Mouse (Mus musculus) MEL (cell line): Measurements from ENCODE around the gene Il3. TPM values are rescaled to one million over a fixed set of nuclear protein-coding genes. Genes with fewer than 3 reads are reported as not detected.
A peak's percentile ranks its signal among the peaks of the same experiment; 100 is the strongest.

Experiments
- DNase-seq: peaks from one replicate; pipeline ENCODE4 v3.0.0; 2011; ENCODE audit warnings: low read depth, low spot score
- H3K27ac ChIP-seq: 2 replicates; pipeline ENCODE4 v1.5.1; 2012; ENCODE audit warnings: low read depth, mild to moderate bottlenecking, control low read depth, low read length, moderate library complexity; ENCODE audit not compliant: control insufficient read depth
- H3K27me3 ChIP-seq, 2 experiments: fragments of 150-350 bp in 1 of 2; sonication (generic) in 1 of 2; 2 replicates each; pipeline ENCODE4 v1.6.1; 2012; ENCODE audit warnings: low read length in 2 of 2, mild to moderate bottlenecking in 2 of 2, improper control_type of control experiment in 1 of 2, moderate library complexity in 1 of 2; ENCODE audit not compliant: insufficient read depth in 2 of 2, control insufficient read depth in 1 of 2
- H3K36me3 ChIP-seq, 2 experiments: 2 replicates each; pipeline ENCODE4 v1.6.1; 2012 to 2014; ENCODE audit warnings: low read length in 2 of 2, improper control_type of control experiment in 1 of 2, inconsistent platforms in 1 of 2, mild to moderate bottlenecking in 1 of 2; ENCODE audit not compliant: insufficient read depth in 2 of 2, control insufficient read depth in 1 of 2
- H3K4me1 ChIP-seq, 2 experiments: fragments of 150-350 bp in 1 of 2; sonication (generic) in 1 of 2; 2 replicates each; pipeline ENCODE4 v1.6.1; 2012; ENCODE audit warnings: low read length in 2 of 2, improper control_type of control experiment in 1 of 2, mild to moderate bottlenecking in 1 of 2; ENCODE audit not compliant: insufficient read depth in 2 of 2, control insufficient read depth in 1 of 2
- H3K4me3 ChIP-seq, 2 experiments: fragments of 150-350 bp in 1 of 2; sonication (generic) in 1 of 2; 2 replicates each; pipeline ENCODE4 v1.5.1; 2012; ENCODE audit warnings: low read depth in 2 of 2, low read length in 2 of 2, mild to moderate bottlenecking in 2 of 2, moderate library complexity in 2 of 2, control low read depth in 1 of 2, improper control_type of control experiment in 1 of 2; ENCODE audit not compliant: control insufficient read depth in 1 of 2, insufficient read depth in 1 of 2
- H3K79me2 ChIP-seq: 2 replicates; pipeline ENCODE4 v1.6.1; 2012; ENCODE audit warnings: mild to moderate bottlenecking, low read length, moderate library complexity; ENCODE audit not compliant: control insufficient read depth, poor library complexity, insufficient read depth
- H3K9ac ChIP-seq: 2 replicates; pipeline ENCODE4 v1.6.1; 2012; ENCODE audit warnings: low read depth, mild to moderate bottlenecking, control low read depth, low read length, moderate library complexity; ENCODE audit not compliant: control insufficient read depth, poor library complexity, severe bottlenecking
- H3K9me3 ChIP-seq: fragments of 150-350 bp; sonication (generic); replicated peaks from 2 replicates; pipeline ENCODE4 v1.6.1; 2012; ENCODE audit warnings: mild to moderate bottlenecking, low read length, improper control_type of control experiment, moderate library complexity; ENCODE audit not compliant: insufficient read depth
- BHLHE40 ChIP-seq: IDR thresholded peaks from 2 replicates; pipeline ENCODE4 v1.6.1; 2012; ENCODE audit warnings: low read depth, mild to moderate bottlenecking, inconsistent platforms, low read length, improper control_type of control experiment, borderline replicate concordance
- CHD1 ChIP-seq: IDR thresholded peaks from 2 replicates; pipeline ENCODE4 v1.6.1; 2012; ENCODE audit warnings: low read depth, mild to moderate bottlenecking, inconsistent platforms, low read length, improper control_type of control experiment
- CHD2 ChIP-seq: IDR thresholded peaks from 2 replicates; pipeline ENCODE4 v1.6.1; 2011; ENCODE audit warnings: low read length, improper control_type of control experiment
- CTCF ChIP-seq, 3 experiments: IDR thresholded peaks in 2 of 3; conservative IDR thresholded peaks in 1 of 3; 2 replicates each; pipeline ENCODE4 v1.5.1; 2011 to 2012; ENCODE audit warnings: low read length in 3 of 3, low read depth in 2 of 3, mild to moderate bottlenecking in 2 of 3, improper control_type of control experiment in 1 of 3, inconsistent platforms in 1 of 3, mixed read lengths in 1 of 3, moderate library complexity in 1 of 3; ENCODE audit not compliant: control insufficient read depth in 1 of 3, insufficient read depth in 1 of 3, poor library complexity in 1 of 3, severe bottlenecking in 1 of 3
- E2F4 ChIP-seq: IDR thresholded peaks from 2 replicates; pipeline ENCODE4 v1.6.1; 2011; ENCODE audit warnings: low read depth, low read length, improper control_type of control experiment, borderline replicate concordance
- ELF1 ChIP-seq: IDR thresholded peaks from 2 replicates; pipeline ENCODE4 v1.6.1; 2014; ENCODE audit warnings: low read depth, mild to moderate bottlenecking, inconsistent platforms, low read length, improper control_type of control experiment, moderate library complexity
- EP300 ChIP-seq, 2 experiments: IDR thresholded peaks; 2 replicates each; pipeline ENCODE4 v1.6.1; 2011; ENCODE audit warnings: improper control_type of control experiment in 2 of 2, low read length in 2 of 2, low read depth in 1 of 2, mild to moderate bottlenecking in 1 of 2
- ETS1 ChIP-seq: IDR thresholded peaks from 2 replicates; pipeline ENCODE4 v1.6.1; 2012; ENCODE audit warnings: low read depth, mild to moderate bottlenecking, inconsistent platforms, low read length, improper control_type of control experiment, moderate library complexity
- GATA1 ChIP-seq: IDR thresholded peaks from 2 replicates; pipeline ENCODE4 v1.6.1; 2011; ENCODE audit warnings: low read depth, low read length, improper control_type of control experiment
- HCFC1 ChIP-seq: IDR thresholded peaks from 2 replicates; pipeline ENCODE4 v1.6.1; 2012; ENCODE audit warnings: low read depth, mild to moderate bottlenecking, inconsistent platforms, low read length, improper control_type of control experiment, moderate library complexity
- JUND ChIP-seq: IDR thresholded peaks from 2 replicates; pipeline ENCODE4 v1.6.1; 2011; ENCODE audit warnings: low read depth, mild to moderate bottlenecking, improper control_type of control experiment, low read length
- KAT2A ChIP-seq: conservative IDR thresholded peaks from 2 replicates; pipeline ENCODE4 v1.6.1; 2012; ENCODE audit warnings: low read depth, low read length, improper control_type of control experiment, inconsistent platforms
- MAFK ChIP-seq: IDR thresholded peaks from 2 replicates; pipeline ENCODE4 v1.6.1; 2011; ENCODE audit warnings: low read depth, mild to moderate bottlenecking, low read length, improper control_type of control experiment, borderline replicate concordance
- MAX ChIP-seq: IDR thresholded peaks from 2 replicates; pipeline ENCODE4 v1.6.1; 2011; ENCODE audit warnings: low read length, improper control_type of control experiment
- MAZ ChIP-seq: IDR thresholded peaks from 2 replicates; pipeline ENCODE4 v1.6.1; 2012; ENCODE audit warnings: low read depth, mild to moderate bottlenecking, inconsistent platforms, low read length, improper control_type of control experiment
- MEF2A ChIP-seq: IDR thresholded peaks from 2 replicates; pipeline ENCODE4 v1.6.1; 2014; ENCODE audit warnings: low read depth, mild to moderate bottlenecking, inconsistent platforms, low read length, improper control_type of control experiment; ENCODE audit not compliant: poor library complexity, insufficient replicate concordance, severe bottlenecking; ENCODE audit errors: extremely low read depth
- MXI1 ChIP-seq: IDR thresholded peaks from 2 replicates; pipeline ENCODE4 v1.6.1; 2011; ENCODE audit warnings: mild to moderate bottlenecking, low read depth, low read length, improper control_type of control experiment
- MYB ChIP-seq: IDR thresholded peaks from 2 replicates; pipeline ENCODE4 v1.6.1; 2011; ENCODE audit warnings: mild to moderate bottlenecking, low read depth, low read length, improper control_type of control experiment
- MYC ChIP-seq: IDR thresholded peaks from 2 replicates; pipeline ENCODE4 v1.6.1; 2011; ENCODE audit warnings: low read depth, mild to moderate bottlenecking, low read length, improper control_type of control experiment, moderate library complexity
- NRF1 ChIP-seq: IDR thresholded peaks from 2 replicates; pipeline ENCODE4 v1.6.1; 2014; ENCODE audit warnings: low read depth, mild to moderate bottlenecking, inconsistent platforms, low read length, improper control_type of control experiment, moderate library complexity; ENCODE audit not compliant: poor library complexity, insufficient read depth, severe bottlenecking
- POLR2A ChIP-seq, 2 experiments: IDR thresholded peaks; 2 replicates each; pipeline ENCODE4 v1.6.1; 2011 to 2012; ENCODE audit warnings: low read length in 2 of 2, mild to moderate bottlenecking in 2 of 2, control low read depth in 1 of 2, improper control_type of control experiment in 1 of 2, low read depth in 1 of 2, moderate library complexity in 1 of 2; ENCODE audit not compliant: control insufficient read depth in 1 of 2, insufficient read depth in 1 of 2, poor library complexity in 1 of 2
- POLR2AphosphoS2 ChIP-seq: IDR thresholded peaks from 2 replicates; pipeline ENCODE4 v1.6.1; 2011; ENCODE audit warnings: low read length, improper control_type of control experiment
- POLR2AphosphoS5 ChIP-seq: IDR thresholded peaks from 2 replicates; pipeline ENCODE4 v1.6.1; 2012; ENCODE audit warnings: low read depth, borderline replicate concordance, mild to moderate bottlenecking, inconsistent platforms, low read length, moderate library complexity, mixed read lengths
- RAD21 ChIP-seq: IDR thresholded peaks from 2 replicates; pipeline ENCODE4 v1.6.1; 2011; ENCODE audit warnings: mild to moderate bottlenecking, low read depth, low read length, improper control_type of control experiment
- RCOR1 ChIP-seq: IDR thresholded peaks from 2 replicates; pipeline ENCODE4 v1.6.1; 2012; ENCODE audit warnings: low read depth, mild to moderate bottlenecking, inconsistent platforms, low read length, improper control_type of control experiment
- SIN3A ChIP-seq: IDR thresholded peaks from 2 replicates; pipeline ENCODE4 v1.6.1; 2012; ENCODE audit warnings: low read length, improper control_type of control experiment, inconsistent platforms
- SMC3 ChIP-seq: IDR thresholded peaks from 2 replicates; pipeline ENCODE4 v1.6.1; 2011; ENCODE audit warnings: low read depth, low read length, improper control_type of control experiment
- TAL1 ChIP-seq: IDR thresholded peaks from 2 replicates; pipeline ENCODE4 v1.6.1; 2012; ENCODE audit warnings: mild to moderate bottlenecking, inconsistent platforms, low read length, moderate library complexity, mixed read lengths
- TBP ChIP-seq: IDR thresholded peaks from 2 replicates; pipeline ENCODE4 v1.8.0; 2011; ENCODE audit warnings: low read depth, low read length, improper control_type of control experiment
- TCF12 ChIP-seq: IDR thresholded peaks from 2 replicates; pipeline ENCODE4 v1.6.1; 2014; ENCODE audit warnings: low read depth, mild to moderate bottlenecking, inconsistent platforms, low read length, improper control_type of control experiment, moderate library complexity
- UBTF ChIP-seq: IDR thresholded peaks from 2 replicates; pipeline ENCODE4 v1.6.1; 2012; ENCODE audit warnings: low read depth, mild to moderate bottlenecking, inconsistent platforms, low read length, improper control_type of control experiment, moderate library complexity, borderline replicate concordance; ENCODE audit not compliant: insufficient read depth
- USF1 ChIP-seq: IDR thresholded peaks from 2 replicates; pipeline ENCODE4 v1.6.1; 2014; ENCODE audit warnings: low read depth, mild to moderate bottlenecking, inconsistent platforms, low read length, improper control_type of control experiment, moderate library complexity
- USF2 ChIP-seq, 2 experiments: IDR thresholded peaks; 2 replicates each; pipeline ENCODE4 v1.6.1; 2011 to 2012; ENCODE audit warnings: improper control_type of control experiment in 2 of 2, low read length in 2 of 2, borderline replicate concordance in 1 of 2, inconsistent platforms in 1 of 2, low read depth in 1 of 2, mild to moderate bottlenecking in 1 of 2; ENCODE audit not compliant: insufficient read depth in 1 of 2
- ZC3H11A ChIP-seq: IDR thresholded peaks from 2 replicates; pipeline ENCODE4 v1.6.1; 2012; ENCODE audit warnings: low read depth, mild to moderate bottlenecking, inconsistent platforms, low read length, improper control_type of control experiment
- ZKSCAN1 ChIP-seq: IDR thresholded peaks from 2 replicates; pipeline ENCODE4 v1.6.1; 2012; ENCODE audit warnings: low read depth, mild to moderate bottlenecking, inconsistent platforms, low read length, improper control_type of control experiment, moderate library complexity
- ZMIZ1 ChIP-seq: IDR thresholded peaks from 2 replicates; pipeline ENCODE4 v1.6.1; 2012; ENCODE audit warnings: low read depth, mild to moderate bottlenecking, inconsistent platforms, low read length, improper control_type of control experiment, moderate library complexity
- ZNF384 ChIP-seq: IDR thresholded peaks from 2 replicates; pipeline ENCODE4 v1.6.1; 2012; ENCODE audit warnings: low read depth, mild to moderate bottlenecking, inconsistent platforms, low read length, improper control_type of control experiment
- polyA plus RNA-seq, 2 experiments: library from polyadenylated mRNA; stranded (reverse) in 1 of 2; unstranded in 1 of 2; fragments of >175 nt in 1 of 2; fragments of >200 nt in 1 of 2; gene quantifications; 2 replicates each; pipeline versions ENCODE4 v1.2.1 to v1.2.4; 2012; ENCODE audit warnings: low replicate concordance in 2 of 2, low read depth in 1 of 2; ENCODE audit not compliant: insufficient read length in 2 of 2, insufficient read depth in 1 of 2, missing spikeins in 1 of 2
- total RNA-seq: library from RNA; depleted of rRNA; stranded (reverse); fragments of 300-350 nt; gene quantifications from 2 replicates; pipeline ENCODE4 v1.2.3, GENCODE M21; 2012

Il3 gene
- total and polyA plus RNA-seq, 3 experiments, result not detected

- no peak overlapping the region for H3K9ac ChIP-seq
- H3K4me3 ChIP-seq, result no peak overlapping the region
- no peaks in the 10 kb centered on the region for H3K27me3 ChIP-seq
- no peaks in the 10 kb centered on the region for H3K79me2 ChIP-seq
- H3K27ac ChIP-seq, result no peak overlapping the region
- H3K4me1 ChIP-seq, result peaks cover 0 to 7% of the 10 kb centered on the region in 2 experiments; a peak in 2 of 4 replicates
- H3K9me3 ChIP-seq, result no peaks in the 10 kb centered on the region
- peak; percentile 92 for DNase-seq
- H3K36me3 ChIP-seq, result peaks cover 0 to 6% of the 10 kb centered on the region in 2 experiments; a peak in 1 of 4 replicates
- no peak for TF ChIP-seq ZNF384
- peak; percentile 89 for TF ChIP-seq GATA1
- peak; percentile 98 for TF ChIP-seq SMC3
- no peak for TF ChIP-seq BHLHE40
- TF ChIP-seq ZC3H11A, result peak; percentile 98
- TF ChIP-seq ZKSCAN1, result no peak
- peak; percentile 23 to 32; a peak in 1 of 4 replicates for TF ChIP-seq EP300 (IDR thresholded peaks at IDR 0.05; ENCODE audit: low read depth in 1 of 2, low read length in 2 of 2)
- peak; percentile 57 for TF ChIP-seq SIN3A
- no peak for TF ChIP-seq CHD1
- TF ChIP-seq ZMIZ1, result no peak
- TF ChIP-seq USF2 (IDR thresholded peaks at IDR 0.05; ENCODE audit: borderline replicate concordance in 1 of 2, insufficient read depth in 1 of 2, low read depth in 1 of 2, low read length in 2 of 2), result no peak
- no peak for TF ChIP-seq MYB
- no peak for TF ChIP-seq USF1
- no peak for TF ChIP-seq POLR2AphosphoS5
- TF ChIP-seq MYC, result no peak
- TF ChIP-seq POLR2A (IDR thresholded peaks at IDR 0.05; ENCODE audit: control insufficient read depth in 1 of 2, insufficient read depth in 1 of 2, low read depth in 1 of 2, low read length in 2 of 2, poor library complexity in 1 of 2), result no peak
- peak; percentile 67 to 97 (median 91) for TF ChIP-seq CTCF (IDR thresholded peaks at IDR 0.05 in 2 of 3, conservative IDR thresholded peaks at IDR 0.05 in 1 of 3; ENCODE audit: control insufficient read depth in 1 of 3, insufficient read depth in 1 of 3, low read depth in 2 of 3, low read length in 3 of 3, poor library complexity in 1 of 3, severe bottlenecking in 1 of 3)
- TF ChIP-seq KAT2A, result no peak
- TF ChIP-seq TAL1, result no peak
- no peak for TF ChIP-seq MAZ
- no peak for TF ChIP-seq TCF12
- TF ChIP-seq POLR2AphosphoS2, result no peak
- TF ChIP-seq MXI1, result no peak
- no peak for TF ChIP-seq ETS1
- TF ChIP-seq MAX, result no peak
- TF ChIP-seq E2F4, result no peak
- no peak for TF ChIP-seq MAFK
- TF ChIP-seq RCOR1, result no peak
- TF ChIP-seq NRF1, result no peak
- no peak for TF ChIP-seq CHD2
- TF ChIP-seq UBTF, result no peak
- TF ChIP-seq JUND, result no peak
- no peak for TF ChIP-seq ELF1
- TF ChIP-seq HCFC1, result no peak
- TF ChIP-seq TBP, result no peak
- peak; percentile 100 for TF ChIP-seq RAD21
- no peak for TF ChIP-seq MEF2A
Observed at GRCm38 (mm10) chr11:54256624-54257376, 10.3 kb downstream of the Il3 start.
